Mouse (Mus musculus): ENCODE results near the gene Vamp5.

- TF ChIP-seq TBP (IDR thresholded peaks at IDR 0.05; ENCODE audit: low read depth, low read length) (no peak), MEF2A (IDR thresholded peaks at IDR 0.05; ENCODE audit: extremely low read depth, insufficient replicate concordance, low read depth, low read length, poor library complexity, severe bottlenecking) (no peak), BHLHE40 (IDR thresholded peaks at IDR 0.05; ENCODE audit: borderline replicate concordance, low read depth, low read length) (no peak), EP300 (IDR thresholded peaks at IDR 0.05; ENCODE audit: low read depth in 1 of 2, low read length in 2 of 2) (no peak), ETS1 (IDR thresholded peaks at IDR 0.05; ENCODE audit: low read depth, low read length) (no peak), CTCF (IDR thresholded peaks at IDR 0.05 in 2 of 3, conservative IDR thresholded peaks at IDR 0.05 in 1 of 3; ENCODE audit: control insufficient read depth in 1 of 3, insufficient read depth in 1 of 3, low read depth in 2 of 3, low read length in 3 of 3, poor library complexity in 1 of 3, severe bottlenecking in 1 of 3) (peak in 2 of 3 experiments; percentile 53 to 55; a peak in 5 of 6 replicates), MAFK (IDR thresholded peaks at IDR 0.05; ENCODE audit: borderline replicate concordance, low read depth, low read length) (no peak), POLR2A (IDR thresholded peaks at IDR 0.05; ENCODE audit: control insufficient read depth in 1 of 2, insufficient read depth in 1 of 2, low read depth in 1 of 2, low read length in 2 of 2, poor library complexity in 1 of 2) (no peak), MYC (IDR thresholded peaks at IDR 0.05; ENCODE audit: low read depth, low read length) (no peak), USF2 (IDR thresholded peaks at IDR 0.05; ENCODE audit: borderline replicate concordance in 1 of 2, insufficient read depth in 1 of 2, low read depth in 1 of 2, low read length in 2 of 2) (no peak), ELF1 (IDR thresholded peaks at IDR 0.05; ENCODE audit: low read depth, low read length) (no peak)
These were observed 29.7 kb upstream of the Vamp5 start for GRCm38 (mm10) chr6:72410003-72410402.

Measured in MEL (cell line).